In the genomic region with DNA sequence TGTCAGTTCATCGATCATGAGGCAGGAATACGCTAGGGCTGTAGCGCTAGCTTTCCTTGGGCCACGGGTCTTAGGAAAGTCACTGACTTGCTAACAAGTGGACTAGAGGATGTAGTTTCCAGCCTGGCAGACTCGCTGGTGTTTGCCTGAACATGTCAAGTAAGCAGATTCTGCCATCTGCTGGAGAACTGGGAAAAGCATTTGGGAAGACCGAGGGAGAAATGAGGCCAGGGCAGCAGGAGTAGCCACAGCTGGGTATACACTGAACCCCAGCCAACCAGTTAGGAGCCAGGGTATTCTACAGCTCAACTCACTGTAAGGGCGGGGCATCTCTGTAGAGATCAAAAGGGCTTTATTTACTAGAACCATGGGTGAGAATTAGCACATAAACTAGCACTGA, we compare ENCODE assay signal across 9 mouse cellular contexts. TPM values are rescaled to one million over a fixed set of nuclear protein-coding genes. Genes with fewer than 3 reads are reported as not detected.
DNase-seq lines count a peak whose midpoint lies in the region; ATAC-seq and TF ChIP-seq lines count a peak whose summit lies in the region.
"Had no signal": no experiment of that assay in that cellular context is flagged by ENCODE, and none has a peak within 500 bp of the region (broad histone marks: within the 10 kb centered on the region; RNA-seq: fewer than 3 reads in every experiment).

No protein-coding gene starts in this region.

- no peak overlapping the region for H3K27ac ChIP-seq in intestine, postnatal 0 days (ENCODE audit: low read depth, low read length)
- H3K27ac ChIP-seq in intestine, embryonic 15.5 days, result no peak overlapping the region
- H3K27ac ChIP-seq in ES-Bruce4 (ENCODE audit: insufficient read depth, low read length), result peak overlapping the region; percentile 93
- H3K27ac ChIP-seq: macrophage had no signal

- no peak for TF ChIP-seq POLR2A in ES-Bruce4 (IDR thresholded peaks at IDR 0.05; ENCODE audit: insufficient read depth, low read length)

- H3K36me3 ChIP-seq in intestine, postnatal 0 days (ENCODE audit: control insufficient read depth, insufficient read depth), result peaks cover 34% of the 10 kb centered on the region
- H3K36me3 ChIP-seq in intestine, embryonic 15.5 days, result peaks cover 21% of the 10 kb centered on the region; the same call in 1 of the 2 replicates
- H3K36me3 ChIP-seq in ES-Bruce4 (ENCODE audit: control insufficient read depth, insufficient read depth, low read length, poor library complexity, severe bottlenecking), result peaks cover 24% of the 10 kb centered on the region

- no peaks in the 10 kb centered on the region for H3K4me1 ChIP-seq in intestine, postnatal 0 days (replicated peaks; ENCODE audit: control insufficient read depth, insufficient read depth, low read length)
- H3K4me1 ChIP-seq in intestine, embryonic 15.5 days (replicated peaks), result peaks cover under 1% of the 10 kb centered on the region; the same call in 1 of the 2 replicates
- H3K4me1 ChIP-seq in ES-Bruce4 (ENCODE audit: control insufficient read depth, insufficient read depth, low read length), result peaks cover 2% of the 10 kb centered on the region

- 0 out of 2 replicates have a peak, but pooled peaks have one; percentile 40 for TF ChIP-seq EP300 in ES-Bruce4 (IDR thresholded peaks at IDR 0.05; ENCODE audit: insufficient read depth, low read depth, low read length)

- no peaks in the 10 kb centered on the region for H3K9me3 ChIP-seq in intestine, postnatal 0 days (ENCODE audit: control insufficient read depth)
- H3K9me3 ChIP-seq in intestine, embryonic 15.5 days, result no peaks in the 10 kb centered on the region
- H3K9me3 ChIP-seq in ES-Bruce4 (replicated peaks; ENCODE audit: control insufficient read depth, insufficient read depth, low read length, poor library complexity, severe bottlenecking), result no peaks in the 10 kb centered on the region

- no peak for ATAC-seq in intestine, postnatal 0 days
- ATAC-seq in intestine, embryonic 15.5 days, result no peak
- ATAC-seq in erythroid progenitor cell, adult 5-6 weeks (replicated peaks; ENCODE audit: low FRiP score, poor library complexity, severe bottlenecking), result no peak

- peak; percentile 73 for DNase-seq in 3T3-L1 (ENCODE audit: low read depth, low spot score)
- DNase-seq in forelimb bud, embryonic 11.5 days (ENCODE audit: low read depth, low spot score), result peak; percentile 43
- DNase-seq in urinary bladder, postnatal 14 days (ENCODE audit: low spot score), result no peak

- H3K9ac ChIP-seq in intestine, postnatal 0 days (ENCODE audit: low read depth, low read length), result no peak overlapping the region
- H3K9ac ChIP-seq in intestine, embryonic 15.5 days, result no peak overlapping the region
- peak overlapping the region; percentile 51 for H3K9ac ChIP-seq in ES-Bruce4 (ENCODE audit: low read depth, poor library complexity, severe bottlenecking)

- no peak overlapping the region for H3K4me2 ChIP-seq in intestine, postnatal 0 days (replicated peaks; ENCODE audit: low read depth)
- H3K4me2 ChIP-seq in intestine, embryonic 15.5 days (replicated peaks), result no peak overlapping the region

- no peaks in the 10 kb centered on the region for H3K27me3 ChIP-seq in intestine, postnatal 0 days (replicated peaks; ENCODE audit: control insufficient read depth, insufficient read depth, low read length)
- H3K27me3 ChIP-seq in intestine, embryonic 15.5 days (replicated peaks), result no peaks in the 10 kb centered on the region
- no peaks in the 10 kb centered on the region for H3K27me3 ChIP-seq in ES-Bruce4 (ENCODE audit: control insufficient read depth, insufficient read depth, low read length, poor library complexity, severe bottlenecking)

- peak; percentile 81 for TF ChIP-seq CTCF in intestine, postnatal 0 days (IDR thresholded peaks at IDR 0.05; ENCODE audit: low read depth)
- TF ChIP-seq CTCF in ES-Bruce4 (IDR thresholded peaks at IDR 0.05; ENCODE audit: low read depth, low read length), result peak; percentile 61

- WGBS in intestine, postnatal 0 days, result 52% methylated on average over 7 of the region's 7 CpGs
- 59% methylated on average over 7 of the region's 7 CpGs for WGBS in intestine, embryonic 15.5 days

- H3K4me3 ChIP-seq in intestine, postnatal 0 days (ENCODE audit: low read depth, low read length), result no peak overlapping the region
- H3K4me3 ChIP-seq in intestine, embryonic 15.5 days (replicated peaks), result no peak overlapping the region
- H3K4me3 ChIP-seq in ES-Bruce4 (ENCODE audit: low read depth, low read length), result 0 out of 2 replicates have a peak overlapping the region, but pooled peaks have one; percentile 28

RNA-seq across cellular contexts. Expression of a gene that starts 6.3 kb away (rescaled TPM):
- polyA plus RNA-seq in intestine, postnatal 0 days (2015; fragmentation: Nextera tagmentation; extraction: Ambion mirVana), result 4.3 and 4.9 TPM in 2 replicates
- polyA plus RNA-seq in intestine, embryonic 15.5 days (2015; fragmentation: Nextera tagmentation; extraction: Ambion mirVana), result 9.1 and 9.6 TPM in 2 replicates
- 26.2 and 33.9 TPM in 2 replicates for polyA plus RNA-seq in ES-Bruce4 (2011; ENCODE audit: insufficient read depth, insufficient read length, low read depth, missing spikeins)
- 10.8 and 30.6 TPM in 2 replicates for total RNA-seq in erythroid progenitor cell, adult 5-6 weeks (2015; ENCODE audit: low replicate concordance)
- 17.8 TPM in 2 replicates for total RNA-seq in erythroid progenitor cell, adult 5-6 weeks (2017; ENCODE audit: low replicate concordance)

RNA-seq across cellular contexts. Expression of a gene that starts 11.5 kb away (rescaled TPM):
- 0.08 and 0.20 TPM in 2 replicates for polyA plus RNA-seq in intestine, postnatal 0 days (2015; fragmentation: Nextera tagmentation; extraction: Ambion mirVana)
- polyA plus RNA-seq in intestine, embryonic 15.5 days (2015; fragmentation: Nextera tagmentation; extraction: Ambion mirVana), result 0.25 and 0.54 TPM in 2 replicates
- 2.5 and 3.0 TPM in 2 replicates for polyA plus RNA-seq in ES-Bruce4 (2011; ENCODE audit: insufficient read depth, insufficient read length, low read depth, missing spikeins)
- not detected in 2 replicates for total RNA-seq in erythroid progenitor cell, adult 5-6 weeks (2015; ENCODE audit: low replicate concordance)
- total RNA-seq in erythroid progenitor cell, adult 5-6 weeks (2017; ENCODE audit: low replicate concordance), result not detected in 2 replicates
- total RNA-seq: hematopoietic stem cell, adult 5-6 weeks had no signal
- polyA plus RNA-seq: macrophage had no signal

RNA-seq across cellular contexts. Expression of a gene that starts 57.6 kb away (rescaled TPM):
- polyA plus RNA-seq in intestine, postnatal 0 days (2015; fragmentation: Nextera tagmentation; extraction: Ambion mirVana), result 4.3 TPM in 2 replicates
- polyA plus RNA-seq in intestine, embryonic 15.5 days (2015; fragmentation: Nextera tagmentation; extraction: Ambion mirVana), result 6.9 and 7.2 TPM in 2 replicates
- polyA plus RNA-seq in ES-Bruce4 (2011; ENCODE audit: insufficient read depth, insufficient read length, low read depth, missing spikeins), result 107 and 113 TPM in 2 replicates
- total RNA-seq in erythroid progenitor cell, adult 5-6 weeks (2015; ENCODE audit: low replicate concordance), result 21.6 and 28.1 TPM in 2 replicates
- 44.9 and 45.2 TPM in 2 replicates for total RNA-seq in erythroid progenitor cell, adult 5-6 weeks (2017; ENCODE audit: low replicate concordance)

Comparison
In these comparisons a context has a peak if more than half of its experiments do, and no peak if none do; other contexts are left out.
1. RNA of a gene that starts 57.6 kb away (polyA plus RNA-seq): 107 to 113 TPM in ES-Bruce4; 6.9 to 7.2 TPM in intestine, embryonic 15.5 days and 4.3 TPM in intestine, postnatal 0 days; every median in the first group is over 10 times any median in the second.